Mouse (Mus musculus) CH12.LX (cell line): Measurements from ENCODE around the gene Arhgap42. TPM values are rescaled to one million over a fixed set of nuclear protein-coding genes. Genes with fewer than 3 reads are reported as not detected.

Source experiments
- DNase-seq: peaks from one replicate; pipeline ENCODE4 v3.0.0-alpha.2; 2013; ENCODE audit errors: extremely low read depth
- H3K27ac ChIP-seq: 2 replicates; pipeline ENCODE4 v1.5.1; 2012; ENCODE audit warnings: low read depth, mild to moderate bottlenecking, control low read depth, moderate library complexity; ENCODE audit not compliant: insufficient read depth
- H3K27me3 ChIP-seq: replicated peaks from 2 replicates; pipeline ENCODE3; 2012; ENCODE audit warnings: inconsistent platforms
- H3K36me3 ChIP-seq, 2 experiments: replicated peaks in 1 of 2; 2 replicates each; pipeline versions ENCODE3 to v1.6.1; 2012; ENCODE audit warnings: inconsistent platforms in 1 of 2, low read length in 1 of 2, mild to moderate bottlenecking in 1 of 2, mixed read lengths in 1 of 2, moderate library complexity in 1 of 2; ENCODE audit not compliant: control insufficient read depth in 1 of 2, insufficient read depth in 1 of 2
- H3K4me1 ChIP-seq, 2 experiments: 2 replicates each; pipeline ENCODE4 v1.6.1; 2012; ENCODE audit warnings: inconsistent platforms in 1 of 2, moderate library complexity in 1 of 2; ENCODE audit not compliant: insufficient read depth in 2 of 2, control insufficient read depth in 1 of 2
- H3K4me2 ChIP-seq: 2 replicates; pipeline ENCODE4 v1.6.1; 2012; ENCODE audit warnings: low read depth, mild to moderate bottlenecking, control low read depth; ENCODE audit not compliant: poor library complexity, insufficient read depth, severe bottlenecking
- H3K4me3 ChIP-seq, 3 experiments: fragments of 150-350 bp in 1 of 3; sonication (generic) in 1 of 3; replicated peaks in 1 of 3; 2 replicates each; pipeline versions ENCODE3 to v1.5.1; 2011 to 2012; ENCODE audit warnings: low read depth in 2 of 3, low read length in 2 of 3, mild to moderate bottlenecking in 2 of 3, moderate library complexity in 2 of 3, control low read depth in 1 of 3, improper control_type of control experiment in 1 of 3, inconsistent platforms in 1 of 3, mixed read lengths in 1 of 3; ENCODE audit not compliant: poor library complexity in 1 of 3
- H3K79me2 ChIP-seq: replicated peaks from 2 replicates; pipeline ENCODE4 v1.6.1; 2012; ENCODE audit warnings: mild to moderate bottlenecking, moderate library complexity; ENCODE audit not compliant: control insufficient read depth, poor library complexity, insufficient read depth, severe bottlenecking; ENCODE audit errors: extremely low read depth
- H3K9ac ChIP-seq: 2 replicates; pipeline ENCODE4 v1.6.1; 2012; ENCODE audit warnings: low read depth, mild to moderate bottlenecking, control low read depth, moderate library complexity; ENCODE audit not compliant: insufficient read depth
- H3K9me3 ChIP-seq: replicated peaks from 2 replicates; pipeline ENCODE3; 2012; ENCODE audit warnings: low read length, inconsistent platforms, mixed read lengths
- BHLHE40 ChIP-seq: IDR thresholded peaks from 2 replicates; pipeline ENCODE4 v1.6.1; 2011; ENCODE audit warnings: mild to moderate bottlenecking, low read depth, low read length, improper control_type of control experiment
- CHD1 ChIP-seq: IDR thresholded peaks from 2 replicates; pipeline ENCODE4 v1.6.1; 2012; ENCODE audit warnings: low read depth, low read length, improper control_type of control experiment, inconsistent platforms
- CHD2 ChIP-seq: IDR thresholded peaks from 2 replicates; pipeline ENCODE4 v1.6.1; 2011; ENCODE audit warnings: low read length, improper control_type of control experiment
- CTCF ChIP-seq, 2 experiments: IDR thresholded peaks in 1 of 2; conservative IDR thresholded peaks in 1 of 2; 2 replicates each; pipeline ENCODE4 v1.5.1; 2011 to 2012; ENCODE audit warnings: low read depth in 2 of 2, low read length in 2 of 2, improper control_type of control experiment in 1 of 2, inconsistent platforms in 1 of 2, mild to moderate bottlenecking in 1 of 2, moderate library complexity in 1 of 2
- E2F4 ChIP-seq: IDR thresholded peaks from 2 replicates; pipeline ENCODE4 v1.6.1; 2011; ENCODE audit warnings: low read depth, low read length, improper control_type of control experiment; ENCODE audit not compliant: insufficient replicate concordance
- ETS1 ChIP-seq: conservative IDR thresholded peaks from 2 replicates; pipeline ENCODE4 v1.6.1; 2012; ENCODE audit warnings: low read depth, mild to moderate bottlenecking, inconsistent platforms, low read length, improper control_type of control experiment, moderate library complexity
- HCFC1 ChIP-seq: IDR thresholded peaks from 2 replicates; pipeline ENCODE4 v1.6.1; 2012; ENCODE audit warnings: low read depth, mild to moderate bottlenecking, inconsistent platforms, low read length, improper control_type of control experiment
- IRF4 ChIP-seq: IDR thresholded peaks from 2 replicates; pipeline ENCODE4 v1.6.1; 2014; ENCODE audit warnings: low read depth, mild to moderate bottlenecking, inconsistent platforms, low read length, improper control_type of control experiment
- JUND ChIP-seq: conservative IDR thresholded peaks from 2 replicates; pipeline ENCODE4 v1.6.1; 2011; ENCODE audit warnings: low read depth, low read length, improper control_type of control experiment
- KAT2A ChIP-seq: IDR thresholded peaks from 2 replicates; pipeline ENCODE4 v1.6.1; 2012; ENCODE audit warnings: low read length, improper control_type of control experiment, inconsistent platforms; ENCODE audit not compliant: insufficient replicate concordance
- MAFK ChIP-seq: IDR thresholded peaks from 2 replicates; pipeline ENCODE4 v1.6.1; 2011; ENCODE audit warnings: low read length, improper control_type of control experiment; ENCODE audit not compliant: insufficient replicate concordance
- MAZ ChIP-seq: IDR thresholded peaks from 2 replicates; pipeline ENCODE4 v1.6.1; 2012; ENCODE audit warnings: low read depth, mild to moderate bottlenecking, inconsistent platforms, low read length, improper control_type of control experiment, moderate library complexity
- MEF2A ChIP-seq: IDR thresholded peaks from 2 replicates; pipeline ENCODE4 v1.6.1; 2014; ENCODE audit warnings: low read depth, mild to moderate bottlenecking, inconsistent platforms, low read length, improper control_type of control experiment, borderline replicate concordance
- MYC ChIP-seq: IDR thresholded peaks from 2 replicates; pipeline ENCODE4 v1.6.1; 2011; ENCODE audit warnings: low read depth, mild to moderate bottlenecking, improper control_type of control experiment, low read length
- PAX5 ChIP-seq: IDR thresholded peaks from 2 replicates; pipeline ENCODE4 v1.6.1; 2012; ENCODE audit warnings: low read length, inconsistent platforms, mixed read lengths
- POLR2A ChIP-seq: IDR thresholded peaks from 2 replicates; pipeline ENCODE4 v1.6.1; 2011; ENCODE audit warnings: low read depth, mild to moderate bottlenecking, improper control_type of control experiment, low read length
- POLR2AphosphoS2 ChIP-seq: IDR thresholded peaks from 2 replicates; pipeline ENCODE4 v1.6.1; 2011; ENCODE audit warnings: low read depth, low read length, improper control_type of control experiment
- RAD21 ChIP-seq: IDR thresholded peaks from 2 replicates; pipeline ENCODE4 v1.6.1; 2011; ENCODE audit warnings: low read depth, mild to moderate bottlenecking, low read length, improper control_type of control experiment, moderate library complexity
- RCOR1 ChIP-seq: conservative IDR thresholded peaks from 2 replicates; pipeline ENCODE4 v1.6.1; 2012; ENCODE audit warnings: low read depth, mild to moderate bottlenecking, inconsistent platforms, low read length, improper control_type of control experiment
- SIN3A ChIP-seq: IDR thresholded peaks from 2 replicates; pipeline ENCODE4 v1.6.1; 2012; ENCODE audit warnings: low read length, improper control_type of control experiment, inconsistent platforms
- UBTF ChIP-seq: IDR thresholded peaks from 2 replicates; pipeline ENCODE4 v1.6.1; 2012; ENCODE audit warnings: low read depth, mild to moderate bottlenecking, inconsistent platforms, low read length, improper control_type of control experiment, moderate library complexity
- USF1 ChIP-seq: IDR thresholded peaks from 2 replicates; pipeline ENCODE4 v1.6.1; 2014; ENCODE audit warnings: low read depth, mild to moderate bottlenecking, inconsistent platforms, low read length, improper control_type of control experiment
- ZNF384 ChIP-seq: IDR thresholded peaks from 2 replicates; pipeline ENCODE4 v1.6.1; 2012; ENCODE audit warnings: low read depth, low read length, improper control_type of control experiment, inconsistent platforms
- dilution Hi-C: fragments of 300-500 bp; cut with MboI; formaldehyde crosslinking; loops from 2 replicates; pipeline ENCODE4 v1.14.3; 2020; ENCODE audit warnings: low sequenced_read_pairs; ENCODE audit not compliant: extremely low pct_unique_long_range_greater_than_20kb, extremely low pct_ligation_motif_present
- in situ Hi-C: fragments of 300-500 bp; cut with MboI; formaldehyde crosslinking; loops from 3 replicates; pipeline ENCODE4 v1.14.3; 2019; ENCODE audit warnings: low sequenced_read_pairs, low pct_ligation_motif_present, low pct_unique_long_range_greater_than_20kb, mixed read lengths
- polyA plus RNA-seq: library from polyadenylated mRNA; unstranded; fragments of >175 nt; gene quantifications from 2 replicates; pipeline ENCODE4 v1.2.1, GENCODE M21; 2012; ENCODE audit warnings: low read depth; ENCODE audit not compliant: insufficient read length
- total RNA-seq, 2 experiments: library from RNA; depleted of rRNA; stranded (reverse); fragments of 300-350 nt in 1 of 2; fragments of >200 nt in 1 of 2; gene quantifications; 2 replicates each; pipeline ENCODE4 v1.2.3; 2012 to 2014

Arhgap42 gene
- total and polyA plus RNA-seq, 3 experiments: not detected

DNA sequence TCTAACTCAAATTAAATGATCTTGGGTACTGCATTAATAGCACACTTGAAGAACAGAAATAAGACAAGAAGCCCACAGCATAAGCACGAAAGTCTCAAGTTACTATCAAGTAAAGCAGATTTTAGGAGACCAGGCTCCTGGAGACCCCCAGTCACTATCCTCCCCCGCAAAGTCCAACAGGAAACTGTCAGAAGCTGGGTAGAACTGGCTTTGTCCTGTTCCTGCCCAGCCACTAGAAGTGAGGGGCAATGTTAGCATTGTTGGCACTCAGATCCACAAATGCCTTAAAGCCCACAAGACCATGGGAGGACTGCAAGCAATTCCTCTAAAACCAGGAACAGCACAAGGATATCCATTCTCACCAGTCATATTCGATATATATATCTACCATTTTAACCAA is 80.7 kb downstream of the Arhgap42 start:
- no peaks in the 10 kb centered on the region for H3K27me3 ChIP-seq
- no peak overlapping the region for H3K4me2 ChIP-seq
- no peaks in the 10 kb centered on the region for H3K79me2 ChIP-seq
- H3K4me1 ChIP-seq: no peaks in the 10 kb centered on the region
- H3K27ac ChIP-seq: no peak overlapping the region
- dilution Hi-C loops (no loop called here), in situ Hi-C loops (no loop called here)
- no peak overlapping the region for H3K9ac ChIP-seq
- no peak overlapping the region for H3K4me3 ChIP-seq
- TF ChIP-seq CHD1 (no peak), USF1 (no peak), RAD21 (no peak), JUND (no peak), MAZ (no peak), MAFK (no peak), BHLHE40 (no peak), UBTF (no peak), CTCF (conservative IDR thresholded peaks at IDR 0.05 in 1 of 2, IDR thresholded peaks at IDR 0.05 in 1 of 2; ENCODE audit: low read depth in 2 of 2, low read length in 2 of 2) (no peak), CHD2 (no peak), POLR2A (no peak), POLR2AphosphoS2 (no peak), E2F4 (no peak), SIN3A (no peak), RCOR1 (no peak)
- no peak for DNase-seq
- peaks cover 7% of the 10 kb centered on the region for H3K9me3 ChIP-seq
- H3K36me3 ChIP-seq: no peaks in the 10 kb centered on the region

DNA sequence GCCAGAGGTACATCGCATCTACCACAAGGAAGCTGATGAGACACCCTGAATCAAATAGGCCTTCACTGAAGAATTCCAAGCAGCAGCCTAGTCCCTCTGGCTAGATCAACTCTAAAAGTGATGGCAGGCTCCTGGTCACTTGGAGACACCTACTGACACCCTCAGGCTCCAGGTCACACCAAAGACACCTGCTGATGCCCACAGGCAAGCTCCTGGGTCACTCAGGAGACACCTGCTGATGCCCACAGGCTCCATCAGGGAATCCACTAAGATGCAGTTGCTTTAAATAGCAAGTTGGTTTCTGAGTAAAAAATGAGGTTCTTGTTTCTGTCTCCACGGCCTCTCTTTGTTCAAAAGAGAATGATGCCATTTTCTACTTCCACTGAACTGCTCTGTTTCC is 81.5 kb downstream of the Arhgap42 start:
- Histone ChIP-seq H3K79me2 (no peaks in the 10 kb centered on the region), H3K36me3 (no peaks in the 10 kb centered on the region), H3K27me3 (no peaks in the 10 kb centered on the region), H3K9me3 (peaks cover 7% of the 10 kb centered on the region), H3K27ac (no peak overlapping the region), H3K4me2 (no peak overlapping the region), H3K4me3 (no peak overlapping the region), H3K9ac (no peak overlapping the region), H3K4me1 (no peaks in the 10 kb centered on the region)
- TF ChIP-seq KAT2A: no peak
- no peak for TF ChIP-seq MYC
- TF ChIP-seq ZNF384: no peak
- TF ChIP-seq HCFC1: no peak
- TF ChIP-seq MEF2A: no peak
- no peak for TF ChIP-seq CTCF (conservative IDR thresholded peaks at IDR 0.05 in 1 of 2, IDR thresholded peaks at IDR 0.05 in 1 of 2; ENCODE audit: low read depth in 2 of 2, low read length in 2 of 2)
- TF ChIP-seq IRF4: no peak
- TF ChIP-seq ETS1: no peak
- no peak for TF ChIP-seq PAX5
- dilution Hi-C loops (no loop called here), in situ Hi-C loops (no loop called here)
- no peak for DNase-seq
